Mouse (Mus musculus) right cerebral cortex, postnatal 36 days (tissue): Measurements from ENCODE around the gene Mtus2.
"Not testable (repeated sequence)": the region's sequence is repeated elsewhere in the genome, so short reads cannot be mapped to it uniquely, and the experiment has no call there.

Experiments used
- DNase-seq, 2 experiments: peaks; one replicate each; pipeline ENCODE4 v3.0.0; 2022; ENCODE audit warnings: low spot score in 2 of 2, mixed read lengths in 1 of 2

Mtus2 gene

DNA sequence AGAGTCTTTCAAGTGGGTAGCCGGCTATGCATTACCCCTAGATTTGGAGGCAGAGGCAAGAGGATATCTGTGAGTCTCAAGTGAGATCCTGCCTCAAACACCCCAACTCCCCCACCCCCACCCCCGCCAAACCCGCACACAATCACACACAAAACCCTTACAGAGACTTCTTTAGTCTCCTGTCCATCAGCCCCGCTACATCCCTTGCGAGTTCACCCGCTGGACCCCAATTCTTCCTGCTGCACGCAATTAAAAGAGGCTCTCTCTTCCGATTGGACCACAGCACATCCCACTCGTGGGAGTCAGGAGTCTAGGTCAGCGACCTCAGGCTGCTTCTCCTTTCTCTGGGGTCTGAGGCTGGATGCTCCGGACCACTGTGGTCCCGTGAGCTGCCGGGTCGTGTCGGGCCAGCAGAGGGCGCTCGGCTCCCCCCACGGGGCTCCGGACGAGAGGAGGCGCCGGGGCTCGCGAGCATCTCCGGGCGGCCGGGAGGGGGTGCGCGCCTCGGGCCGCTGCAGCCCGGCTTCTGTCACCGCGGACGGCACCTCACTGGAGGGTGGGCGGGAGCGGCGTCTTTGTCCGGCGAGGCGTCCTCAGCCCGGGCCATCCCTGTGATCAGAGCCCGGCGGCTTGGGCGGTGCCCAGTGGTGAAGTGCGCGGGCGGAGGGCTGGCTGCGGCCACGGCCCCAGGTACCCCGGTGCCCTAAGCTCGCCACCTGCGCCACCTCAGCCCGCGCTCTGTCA, at the start of gene Mtus2:
TSS of gene Mtus2 (plus strand) at position 500 of the 744 bp plus-strand sequence.
- peak; percentile 78 for DNase-seq

DNA sequence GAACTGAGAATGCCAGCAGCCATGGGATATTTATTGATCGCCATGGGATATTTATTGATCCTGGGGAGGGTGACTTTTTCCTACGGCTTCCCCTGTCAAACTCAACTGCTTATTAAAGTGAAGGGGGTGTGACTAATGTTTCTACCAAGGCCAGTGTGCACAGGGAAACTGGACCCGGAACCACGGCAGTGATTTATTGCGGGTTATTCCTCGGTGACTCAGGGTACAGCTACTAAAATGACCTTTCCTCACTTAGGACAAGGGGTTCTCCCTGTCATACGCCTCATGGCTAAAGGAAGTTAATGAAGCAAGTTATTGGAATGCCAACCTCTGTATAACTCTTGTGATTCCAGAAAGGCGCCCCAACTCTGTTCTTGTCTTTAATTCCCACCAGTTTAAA, 49.3 kb upstream of the Mtus2 start:
- DNase-seq = no peak

GRCm38 (mm10) chr5:147910807-147911509, 46.2 kb upstream of the Mtus2 start:
- DNase-seq = no peak

DNA sequence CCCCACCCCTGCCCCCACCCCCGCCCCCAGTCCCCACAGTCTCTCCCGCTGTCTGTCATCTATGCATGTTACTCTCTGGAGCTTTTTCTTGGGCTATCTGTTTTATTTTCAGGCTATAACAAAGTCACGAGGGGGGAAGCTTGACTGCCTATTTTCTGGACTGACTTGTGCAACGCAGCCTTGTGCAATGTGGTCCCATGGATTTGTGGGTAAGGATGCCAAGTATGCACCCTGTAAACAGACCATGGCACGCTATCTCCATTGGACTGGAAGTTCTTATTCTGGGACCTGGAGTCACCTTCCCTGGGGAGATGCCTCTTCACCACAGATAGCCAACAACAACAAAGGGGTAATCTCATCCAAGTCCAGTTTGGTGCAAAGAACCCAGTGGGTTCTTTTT, 45.4 kb upstream of the Mtus2 start:
- no peak for DNase-seq

DNA sequence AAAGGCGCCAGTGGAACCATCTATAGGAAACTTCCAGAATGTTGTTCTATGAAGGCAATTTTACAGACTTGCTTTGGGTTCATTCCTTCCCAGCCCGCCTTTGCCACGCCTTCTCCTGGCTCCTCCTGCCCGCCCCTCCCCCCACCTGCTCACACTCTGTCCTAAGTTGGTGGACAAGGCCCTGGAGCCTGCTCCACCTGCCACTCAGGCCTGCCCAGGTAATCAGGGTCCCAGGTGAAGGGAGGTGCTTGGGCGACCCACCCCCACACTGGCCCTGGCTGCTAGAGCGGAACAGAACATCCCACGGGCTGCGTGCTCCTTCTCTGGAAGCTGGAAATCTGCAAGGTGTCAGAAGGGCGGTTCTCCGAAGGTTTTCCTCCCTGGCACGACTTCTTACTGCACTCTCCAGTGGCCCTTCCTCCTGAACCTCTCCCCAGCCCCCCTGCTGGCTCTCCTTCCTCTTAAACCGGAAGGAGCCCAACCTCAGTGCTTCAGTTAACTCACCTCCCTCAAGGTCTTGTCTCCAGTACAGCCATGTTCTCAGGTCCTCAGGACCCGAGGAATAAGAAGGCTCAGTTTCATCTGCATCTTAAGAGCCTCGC, 43.8 kb upstream of the Mtus2 start:
- DNase-seq = no peak

DNA sequence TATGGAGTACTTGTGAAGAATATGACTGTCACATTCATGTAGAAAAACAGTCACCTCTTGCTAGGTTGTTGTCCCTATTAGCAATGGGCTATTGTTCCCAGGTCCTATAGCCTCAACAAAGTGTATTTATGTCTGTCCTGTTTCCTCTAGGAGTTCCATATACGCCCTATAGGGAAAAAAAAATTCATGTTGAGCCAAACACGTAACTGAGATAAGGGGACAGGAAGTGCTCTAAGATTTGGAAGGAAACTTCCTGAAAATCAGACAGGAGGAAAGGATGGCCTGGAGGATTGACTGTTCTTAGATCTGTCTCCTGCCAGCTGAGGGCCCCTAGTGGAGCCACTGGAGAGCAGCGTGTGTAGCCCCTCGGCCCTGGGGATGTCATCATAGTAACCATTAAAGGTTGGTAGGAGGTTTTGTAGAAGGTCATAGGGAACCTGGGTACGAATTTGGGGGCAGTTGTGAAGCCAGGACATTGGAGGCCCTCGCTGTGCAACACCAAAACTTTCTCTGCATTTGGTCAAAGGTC, 42.0 kb upstream of the Mtus2 start:
- DNase-seq = no peak

GRCm38 (mm10) chr5:147916171-147916570, 40.9 kb upstream of the Mtus2 start:
- DNase-seq = no peak

- no peak for DNase-seq
These were observed 38.9 kb upstream of the Mtus2 start for GRCm38 (mm10) chr5:147918044-147918846.

- no peak for DNase-seq
These were observed 32.5 kb upstream of the Mtus2 start for GRCm38 (mm10) chr5:147924621-147925020.

DNA sequence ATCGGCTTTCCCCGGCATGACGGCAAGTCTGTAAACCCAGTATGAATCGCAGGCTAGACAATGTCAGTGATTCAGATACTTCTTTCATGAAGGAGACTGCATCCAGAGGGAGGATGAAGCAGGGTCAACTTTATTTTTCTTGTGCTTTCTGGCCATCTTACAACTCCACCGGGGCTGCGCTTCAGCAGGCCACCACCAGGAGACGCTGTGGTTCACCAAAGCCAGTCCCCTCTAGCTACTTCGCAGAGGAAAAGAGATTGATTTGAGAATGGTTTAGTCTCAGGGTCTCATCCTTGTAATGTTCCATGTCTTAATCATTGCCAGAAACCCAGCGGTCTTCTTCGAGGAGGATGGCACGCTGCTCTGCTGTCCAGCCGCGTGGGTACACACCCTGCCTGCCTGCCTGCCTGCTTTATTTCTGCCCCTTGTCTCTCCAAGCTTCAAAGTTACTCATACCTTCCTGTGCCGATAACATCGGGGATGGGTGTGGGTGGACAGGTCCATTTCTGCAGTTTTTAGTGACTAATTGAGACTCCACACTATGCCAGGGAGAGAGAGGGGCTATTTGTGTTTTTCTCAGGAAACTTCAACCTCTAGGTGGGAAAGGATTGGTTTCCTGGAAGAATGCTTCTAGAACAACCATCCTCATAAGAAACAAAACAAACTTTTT, 31.1 kb upstream of the Mtus2 start:
- no peak for DNase-seq

GRCm38 (mm10) chr5:147928668-147929497, 28.2 kb upstream of the Mtus2 start:
- DNase-seq = no peak

DNA sequence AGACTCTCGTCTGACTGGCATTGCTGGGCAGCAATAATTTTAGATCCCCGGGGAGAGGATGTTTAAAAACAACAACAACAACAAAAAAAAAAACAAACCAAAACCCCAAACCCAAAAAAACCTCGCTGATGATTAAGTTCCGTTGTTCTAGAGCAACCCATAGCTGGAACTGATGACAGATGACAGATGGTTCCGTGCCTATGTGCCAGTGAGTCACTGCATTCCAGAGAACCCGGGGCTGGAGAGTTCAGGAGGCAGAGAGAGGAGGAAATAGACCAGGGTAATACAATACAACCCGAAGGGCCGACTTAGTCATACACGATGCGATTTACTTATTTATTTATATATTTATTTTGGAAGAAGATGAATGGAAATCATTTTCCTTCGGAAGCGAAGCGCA, 22.0 kb upstream of the Mtus2 start:
- DNase-seq = no peak

DNA sequence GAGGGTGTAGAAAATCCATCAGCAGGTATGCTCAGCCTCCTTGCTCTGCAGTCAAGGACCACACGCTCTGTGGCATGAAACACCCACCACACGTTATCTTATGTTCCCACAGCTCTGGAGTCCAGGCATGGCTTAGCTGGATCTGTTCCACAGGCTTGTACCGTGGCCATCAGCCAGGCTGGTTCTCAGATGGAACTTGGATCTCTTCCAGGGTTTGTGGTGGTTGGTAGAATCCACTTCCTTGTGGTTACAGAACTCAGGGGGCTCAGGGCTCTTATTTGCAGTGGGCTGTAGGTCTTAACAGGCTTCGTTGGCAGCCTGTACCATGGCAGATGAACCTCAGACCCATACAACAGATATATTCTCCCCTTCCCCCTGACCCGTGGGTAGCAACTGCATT, 17.9 kb upstream of the Mtus2 start:
- DNase-seq = no peak

- no peak for DNase-seq
These were observed 12.0 kb upstream of the Mtus2 start for GRCm38 (mm10) chr5:147945000-147945666.

DNA sequence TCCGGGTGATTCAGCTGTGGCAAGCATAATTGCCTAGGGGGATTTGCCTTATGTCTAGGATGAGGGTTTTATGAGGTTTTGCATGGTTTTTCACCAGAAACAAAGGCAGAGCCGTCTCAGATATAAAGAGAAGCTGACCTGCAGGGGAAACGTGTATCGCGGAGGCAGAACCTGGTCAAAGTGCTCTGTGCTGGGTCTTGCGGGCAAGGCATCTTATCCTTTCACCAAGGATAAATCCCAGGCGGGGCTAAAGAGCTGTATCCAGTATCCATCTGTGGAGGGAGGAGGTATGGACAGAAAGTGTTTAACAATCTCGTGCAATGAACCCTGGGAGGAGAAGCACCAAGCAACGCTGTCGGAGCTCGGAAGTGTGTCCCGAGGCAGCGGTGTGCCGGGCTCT, 7.2 kb upstream of the Mtus2 start:
- DNase-seq = no peak

DNA sequence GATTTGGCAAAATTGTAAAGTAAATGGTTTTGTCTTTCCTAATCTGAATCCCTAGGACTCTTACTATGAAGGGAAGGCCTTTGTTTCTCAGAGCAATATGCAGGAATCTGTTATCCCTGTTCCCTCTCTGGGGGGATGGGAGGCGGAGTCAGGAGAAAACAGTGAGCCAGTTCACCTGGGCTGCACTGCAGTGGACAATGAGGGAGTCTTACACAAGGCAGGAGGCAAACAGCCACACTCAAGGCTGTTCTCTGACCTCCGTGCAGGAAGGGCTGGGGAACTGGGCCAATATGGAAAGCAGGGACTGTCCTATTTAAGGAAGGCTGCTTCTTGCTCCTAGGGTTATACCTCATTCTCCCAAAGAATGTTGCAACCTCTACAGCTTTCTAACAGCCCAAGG, 5.4 kb upstream of the Mtus2 start:
- no peak for DNase-seq

- DNase-seq = not testable (repeated sequence)
These were observed 3.9 kb upstream of the Mtus2 start for GRCm38 (mm10) chr5:147953181-147953580.

- no peak for DNase-seq
These were observed 1.4 kb upstream of the Mtus2 start for GRCm38 (mm10) chr5:147955671-147956070.

- no peak for DNase-seq
These were observed 699 bp upstream of the Mtus2 start for GRCm38 (mm10) chr5:147956421-147956820.
